Mouse (Mus musculus) thymus, postnatal 4 days (tissue): ENCODE measurements at regions not wholly inside any gene's neighbourhood (a gene's known extent, or its start where the extent isn't known, plus 50 kb on each side); places are given as distances from the start of the nearest gene placed in this dataset.

Experiments used
- DNase-seq: peaks from one replicate; pipeline ENCODE4 v3.0.0; 2021

GRCm38 (mm10) chr10:8972789-8973551 lies 87.1 kb upstream of the Sash1 start:
- no peak for DNase-seq

DNA sequence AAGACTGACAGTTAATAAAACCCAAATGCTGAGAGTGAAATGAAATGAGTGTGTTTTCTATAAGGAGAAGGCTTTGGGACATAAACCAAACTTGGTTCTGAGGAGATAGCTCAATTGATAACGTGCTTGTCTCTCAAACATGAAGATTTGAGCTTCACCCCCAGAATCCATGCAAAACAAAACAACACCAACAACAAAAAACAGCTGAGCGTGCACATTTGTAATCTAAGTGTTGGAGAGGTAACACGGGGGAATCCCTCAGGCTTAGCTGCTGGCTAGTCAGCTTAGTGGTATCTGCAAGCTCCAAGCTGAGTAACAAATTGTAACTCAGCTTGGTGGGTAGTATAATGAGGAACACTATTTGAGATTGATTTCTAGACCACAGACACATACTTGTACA lies 84.9 kb upstream of the Sash1 start:
- no peak for DNase-seq

- DNase-seq = no peak
These were observed 83.7 kb upstream of the Sash1 start for GRCm38 (mm10) chr10:8969586-8969985.

GRCm38 (mm10) chr10:8969016-8969415 lies 83.1 kb upstream of the Sash1 start:
- no peak for DNase-seq

GRCm38 (mm10) chr10:8968276-8968923 lies 82.5 kb upstream of the Sash1 start:
- DNase-seq = no peak

DNA sequence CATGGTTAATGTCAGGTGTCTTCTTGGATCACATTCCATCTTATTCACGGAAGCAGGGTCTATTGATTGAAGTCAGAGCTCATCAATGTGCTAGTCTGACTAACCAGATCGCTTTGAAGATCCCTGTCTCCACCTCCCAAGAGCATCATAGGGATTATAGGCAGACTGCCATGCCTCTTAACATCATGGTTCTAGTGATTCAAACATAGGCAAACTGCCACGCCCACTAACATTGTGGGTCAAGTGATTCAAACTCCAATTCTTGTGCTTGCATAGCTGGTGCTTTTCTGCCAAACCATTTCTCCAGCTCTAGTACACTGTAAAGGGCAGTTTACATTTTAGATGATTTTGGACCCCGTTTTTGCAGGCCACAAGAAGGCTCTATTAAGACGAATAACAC lies 77.1 kb upstream of the Sash1 start:
- DNase-seq = no peak

- no peak for DNase-seq
These were observed 75.2 kb upstream of the Sash1 start for GRCm38 (mm10) chr10:8960964-8961675.

GRCm38 (mm10) chr10:8960275-8960960 lies 74.5 kb upstream of the Sash1 start:
- DNase-seq = no peak

GRCm38 (mm10) chr10:8955499-8956211 lies 69.8 kb upstream of the Sash1 start:
- no peak for DNase-seq

GRCm38 (mm10) chr10:8954003-8954402 lies 68.1 kb upstream of the Sash1 start:
- no peak for DNase-seq

- DNase-seq = no peak
These were observed 67.1 kb upstream of the Sash1 start for GRCm38 (mm10) chr10:8952922-8953321.

GRCm38 (mm10) chr10:8951937-8952336 lies 66.1 kb upstream of the Sash1 start:
- no peak for DNase-seq

- no peak for DNase-seq
These were observed 65.5 kb upstream of the Sash1 start for GRCm38 (mm10) chr10:8951236-8951825.

DNA sequence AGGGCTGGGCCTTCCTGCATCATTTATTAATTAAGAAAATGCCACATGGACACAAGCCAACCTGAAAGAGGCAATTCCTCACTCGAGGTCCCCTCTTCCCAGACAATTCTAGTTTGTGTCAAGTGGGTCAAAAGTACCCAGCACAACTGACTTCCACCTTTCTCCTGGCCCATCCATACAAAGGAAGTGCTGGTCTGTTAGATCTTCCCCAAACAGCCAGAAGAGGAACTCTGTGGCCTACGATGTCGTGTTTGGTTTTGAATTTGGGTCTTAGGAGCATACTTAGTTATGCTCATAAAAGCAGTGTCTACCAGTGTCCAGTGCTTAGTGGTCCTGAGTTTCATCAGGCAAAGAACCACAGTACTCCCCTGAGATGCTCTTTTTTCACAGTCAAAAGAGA lies 62.4 kb upstream of the Sash1 start:
- DNase-seq = no peak

GRCm38 (mm10) chr10:8945195-8945751 lies 59.4 kb upstream of the Sash1 start:
- no peak for DNase-seq

- DNase-seq = no peak
These were observed 58.7 kb upstream of the Sash1 start for GRCm38 (mm10) chr10:8944586-8944985.

- DNase-seq = no peak
These were observed 57.8 kb upstream of the Sash1 start for GRCm38 (mm10) chr10:8943698-8944097.

DNA sequence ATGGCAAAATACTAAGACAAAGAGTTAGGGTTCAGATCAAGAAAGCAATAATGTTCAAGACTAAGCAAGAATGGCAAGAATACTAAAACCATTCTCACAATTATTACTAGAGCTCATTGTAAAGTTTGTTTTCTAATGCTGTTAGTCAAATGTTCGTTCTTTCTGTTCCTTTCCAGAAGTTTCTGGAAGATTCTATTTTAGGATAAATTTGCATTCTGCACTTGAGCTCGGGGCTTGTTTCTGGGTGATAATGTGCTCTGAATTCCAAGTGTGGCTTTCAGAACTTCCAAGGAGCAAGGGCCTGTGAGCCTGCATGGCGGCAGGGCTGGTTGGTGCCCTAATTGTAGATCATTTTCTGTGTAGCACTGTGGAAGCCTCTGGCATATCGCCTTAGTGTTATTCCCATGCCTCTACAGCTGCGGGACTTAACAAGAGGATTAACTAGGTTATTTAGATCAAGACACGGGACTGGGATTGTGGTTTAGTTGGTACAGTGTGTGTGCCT lies 57.1 kb upstream of the Sash1 start:
- no peak for DNase-seq

DNA sequence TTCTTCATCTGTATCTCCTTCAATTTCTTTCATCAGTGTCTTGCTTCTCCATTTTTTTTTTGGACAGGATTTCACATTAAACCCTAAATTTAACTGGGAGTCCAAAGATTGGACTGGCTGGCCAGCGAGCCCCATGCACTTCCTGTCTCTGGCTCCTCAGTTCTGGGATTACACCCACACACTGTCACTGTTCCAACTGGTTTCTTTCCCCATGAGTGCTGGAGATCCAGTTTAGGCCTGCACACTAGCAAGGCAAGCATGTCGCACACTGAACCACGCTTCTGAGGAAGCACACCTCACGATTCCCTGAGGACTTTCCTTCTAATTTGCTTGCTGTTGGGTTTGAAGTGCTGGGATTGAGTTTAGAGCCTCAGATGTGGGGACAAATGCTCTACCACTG lies 50.5 kb upstream of the Sash1 start:
- no peak for DNase-seq
